Mouse (Mus musculus): ENCODE data around the gene Aaed1.

Gene Aaed1

GRCm38 (mm10) chr13:64248161-64248774 is 64.2 kb downstream of the Aaed1 start:
- DNase-seq = peak; percentile 52 to 63

DNA sequence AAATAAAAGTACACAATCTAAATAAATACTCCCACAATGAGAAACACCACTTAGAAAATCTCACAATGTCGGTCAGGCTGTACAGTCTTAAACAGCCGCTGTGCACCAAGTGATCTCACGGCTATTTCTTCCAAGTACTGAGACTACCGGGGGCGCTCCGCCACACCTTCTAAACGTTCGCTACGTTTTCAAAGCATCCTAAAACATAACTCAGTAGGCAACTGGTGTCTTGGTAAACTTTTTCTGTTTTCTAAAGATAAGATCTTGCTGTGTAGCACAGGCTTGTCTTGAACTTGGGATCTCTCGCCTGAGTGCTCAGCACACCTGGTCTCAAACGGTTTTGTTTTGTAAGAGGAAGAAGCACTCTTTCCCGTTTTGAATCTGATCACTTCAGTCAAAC is 66.4 kb downstream of the Aaed1 start:
- peak; percentile 18 to 53 for DNase-seq

GRCm38 (mm10) chr13:64244685-64245261 is 67.7 kb downstream of the Aaed1 start:
- no peak for DNase-seq

DNA sequence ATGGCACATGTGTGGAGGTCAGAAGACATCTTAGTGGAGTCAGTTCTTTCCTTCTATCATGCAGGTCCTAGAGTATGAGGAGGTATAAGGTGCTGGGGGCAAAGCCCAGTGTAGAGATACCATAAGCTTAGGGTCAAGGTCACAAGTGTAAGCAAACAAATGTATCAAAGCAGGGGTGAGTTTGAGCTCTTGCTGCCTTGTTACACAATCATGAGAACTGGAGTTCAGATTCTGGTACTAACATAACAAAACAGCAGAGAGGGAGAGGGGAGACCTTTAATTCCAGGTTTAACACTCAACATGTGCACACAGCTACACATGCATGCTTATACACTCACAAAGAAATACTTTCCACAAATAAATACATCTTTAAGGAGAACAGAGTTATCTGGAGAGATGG is 69.8 kb downstream of the Aaed1 start:
- DNase-seq = no peak

DNA sequence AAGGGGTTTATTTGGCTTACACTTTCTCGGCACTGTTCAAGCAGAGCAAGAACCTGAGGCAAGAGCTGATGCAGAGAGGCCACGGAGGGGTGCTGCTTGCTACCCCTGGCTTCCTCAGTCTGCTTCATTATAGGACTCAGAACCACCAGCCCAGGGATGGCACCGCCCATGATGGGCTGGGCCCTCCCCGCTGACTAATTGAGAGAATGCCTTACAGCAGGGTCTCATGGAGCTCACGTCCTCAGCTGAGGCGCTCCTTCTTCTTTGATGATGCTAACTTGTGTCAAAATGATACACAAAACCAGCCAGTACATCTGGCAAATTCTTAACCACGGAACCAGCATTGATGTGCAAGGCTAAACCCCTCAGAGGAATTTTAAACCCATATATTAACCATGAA is 71.9 kb downstream of the Aaed1 start:
- no peak for DNase-seq

DNA sequence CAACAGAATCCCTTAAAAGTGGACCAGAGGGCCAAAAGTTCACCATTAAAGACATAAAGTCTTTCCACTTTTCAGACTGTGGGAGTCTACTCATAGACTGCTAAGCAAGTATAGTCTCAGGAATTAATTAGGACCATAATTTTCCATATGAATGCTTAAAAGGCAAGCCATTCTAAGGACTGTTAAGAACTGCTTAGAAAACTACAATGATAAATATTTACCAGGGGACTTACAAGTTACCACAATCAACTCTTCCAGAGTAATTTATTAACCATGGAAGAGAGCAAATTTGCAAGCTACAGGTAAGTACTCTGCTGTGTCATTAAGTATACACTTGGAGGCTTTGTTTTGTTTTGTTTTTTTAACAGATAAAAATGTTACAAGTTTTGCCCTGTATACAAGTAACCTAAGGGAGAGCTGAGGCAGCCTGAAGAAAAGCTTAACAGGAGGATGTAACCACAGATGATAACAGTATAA is 74.8 kb downstream of the Aaed1 start:
- no peak for DNase-seq

DNA sequence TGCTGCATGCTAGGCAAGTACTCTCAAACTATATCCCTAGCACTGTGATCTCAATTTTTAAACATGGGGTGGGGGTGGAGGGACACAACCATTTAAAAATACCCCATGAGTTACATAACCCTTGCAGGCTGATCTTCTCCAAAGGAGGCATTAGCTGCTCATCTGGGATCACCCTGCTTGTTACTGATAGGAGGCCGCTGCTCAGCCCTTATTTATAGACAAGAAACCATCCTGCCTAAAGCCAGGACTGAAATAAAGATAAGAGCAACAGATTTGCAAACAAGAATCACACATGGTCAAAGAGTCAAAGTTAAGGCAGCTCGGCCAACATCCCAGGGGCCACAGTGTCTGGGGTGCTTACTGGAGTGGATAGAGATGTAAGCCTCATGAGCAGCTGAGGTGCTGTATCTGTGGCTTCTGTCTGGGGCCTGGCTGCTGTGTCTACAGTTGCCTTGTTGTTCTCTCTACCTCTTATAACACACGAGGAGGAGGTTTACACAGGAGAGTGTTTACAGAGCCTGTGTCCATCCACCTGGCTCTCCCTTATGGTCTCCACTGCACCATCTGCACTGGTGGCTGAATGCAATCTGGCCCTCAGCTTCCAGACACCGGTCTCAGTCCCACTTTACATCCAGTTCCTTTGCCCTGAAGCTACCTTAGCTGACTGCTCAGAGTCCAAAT is 75.4 kb downstream of the Aaed1 start:
- no peak for DNase-seq

DNA sequence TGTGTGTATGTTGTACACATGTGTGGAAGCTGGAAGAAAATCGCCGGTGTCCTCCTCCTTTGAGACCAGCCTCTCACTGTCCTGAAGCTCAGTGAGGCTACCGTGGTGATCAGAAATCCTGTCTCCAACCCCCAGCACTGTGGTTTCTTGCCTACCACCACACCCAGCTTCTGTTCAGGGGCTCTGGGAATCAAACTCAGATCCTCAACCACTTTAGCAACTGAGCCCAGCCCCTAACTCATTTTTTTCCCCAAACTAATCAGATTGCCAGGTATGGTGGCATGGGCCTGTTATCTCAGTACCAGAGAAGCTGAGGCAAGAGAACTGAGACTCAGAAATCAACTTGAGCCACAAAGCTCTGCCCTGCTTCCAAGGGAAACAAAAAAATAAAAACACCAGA is 76.7 kb downstream of the Aaed1 start:
- DNase-seq = no peak

DNA sequence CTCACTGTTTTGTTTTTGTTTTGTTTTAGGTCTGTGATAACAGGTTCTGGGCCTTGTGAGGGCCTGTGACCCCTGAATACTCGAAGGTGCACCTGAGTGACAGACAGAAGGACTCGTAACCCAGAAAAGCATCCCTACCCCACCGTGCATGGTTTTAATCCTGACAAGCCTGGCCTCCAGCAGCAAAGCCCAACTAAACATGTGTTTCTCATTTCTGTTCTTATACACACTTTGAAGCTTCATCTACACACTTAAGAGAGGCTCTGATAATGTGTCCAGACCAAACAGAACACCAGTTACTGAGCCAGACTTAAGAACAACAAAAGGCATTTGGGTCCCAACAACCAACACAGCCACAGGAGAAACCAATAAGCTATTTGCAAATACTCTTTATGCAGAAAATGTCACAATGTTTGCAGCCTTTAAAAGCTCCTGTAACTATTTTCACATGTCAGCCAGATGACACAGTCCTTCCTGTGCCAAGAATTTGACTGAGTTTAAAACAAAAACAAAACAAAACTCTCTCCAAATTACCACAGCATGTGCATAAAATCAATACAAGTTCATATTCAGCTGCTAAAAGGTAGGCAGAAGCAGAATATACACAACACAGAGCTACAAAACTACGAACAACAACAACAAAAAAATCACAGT is 77.3 kb downstream of the Aaed1 start:
- no peak for DNase-seq

GRCm38 (mm10) chr13:64233139-64233538 is 79.4 kb downstream of the Aaed1 start:
- no peak for DNase-seq

DNA sequence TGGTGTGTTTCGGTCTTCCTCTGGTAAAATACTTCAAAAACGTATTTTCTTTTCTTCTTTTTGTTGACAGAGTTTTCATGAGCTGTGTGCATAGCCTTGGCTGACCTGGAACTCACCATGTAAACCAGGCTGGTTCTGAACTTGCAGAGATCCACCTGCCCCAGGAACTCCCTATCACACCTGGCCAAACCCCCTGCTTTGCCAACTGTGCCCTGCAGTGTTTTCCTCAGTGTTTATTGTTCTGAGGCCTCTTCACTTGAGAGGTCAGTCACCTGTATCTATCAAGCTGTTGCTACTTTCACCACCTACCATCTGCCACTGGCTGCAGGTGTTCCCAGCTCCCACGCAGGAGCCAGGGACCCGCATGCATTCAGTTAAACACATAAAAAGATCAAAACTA is 85.8 kb downstream of the Aaed1 start:
- no peak for DNase-seq

DNA sequence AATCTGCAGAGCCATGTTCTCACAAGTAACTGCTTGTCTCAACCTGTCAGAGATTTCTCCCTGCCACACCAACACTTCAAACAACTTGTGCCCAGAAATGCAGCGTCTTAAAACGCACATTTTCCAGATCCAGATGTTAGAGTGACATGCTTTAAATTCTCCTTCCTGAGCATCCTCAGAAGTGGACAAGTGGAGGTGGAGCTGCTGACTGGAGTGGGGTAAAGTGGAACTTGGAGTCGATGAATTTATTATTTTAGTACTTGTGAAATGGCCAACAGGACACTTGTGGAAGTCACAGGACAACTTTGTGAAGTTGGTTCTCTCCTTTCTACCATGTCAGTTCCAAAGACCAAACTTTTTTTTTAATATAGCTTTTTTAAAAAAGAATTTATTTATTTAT is 86.8 kb downstream of the Aaed1 start:
- no peak for DNase-seq

All from thymus, adult 18-20 months (tissue).